Mouse (Mus musculus): ENCODE results near the gene Rbm4. TPM values are rescaled to one million over a fixed set of nuclear protein-coding genes. Genes with fewer than 3 reads are reported as not detected.

Gene Rbm4
- polyA plus RNA-seq, 1 experiment = 146 TPM

DNA sequence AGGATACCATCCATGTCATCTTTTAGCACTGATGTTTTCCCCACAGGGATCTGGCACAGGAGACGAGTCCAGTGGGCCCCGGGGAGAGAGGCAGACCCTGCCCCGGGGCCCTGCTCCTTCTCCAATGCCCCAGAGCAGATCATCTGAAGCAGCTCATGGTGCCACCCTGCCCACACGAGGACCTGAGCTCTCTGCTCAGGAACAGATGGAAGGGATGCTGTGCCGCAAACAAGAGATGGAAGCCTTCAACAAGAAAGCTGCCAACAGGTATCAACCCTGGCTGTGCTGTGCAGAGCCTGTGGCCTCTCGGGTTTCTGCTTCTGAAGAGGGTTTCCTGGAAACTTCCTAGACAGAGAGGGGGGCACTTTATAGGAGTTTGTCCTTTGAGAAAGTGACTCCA lies 43.7 kb downstream of the Rbm4 start:
- TF ChIP-seq CTCF (IDR thresholded peaks at IDR 0.05; ENCODE audit: borderline replicate concordance, extremely low read depth, insufficient read depth, insufficient read length) = no peak
- DNase-seq (ENCODE audit: low read depth) = no peak

DNA sequence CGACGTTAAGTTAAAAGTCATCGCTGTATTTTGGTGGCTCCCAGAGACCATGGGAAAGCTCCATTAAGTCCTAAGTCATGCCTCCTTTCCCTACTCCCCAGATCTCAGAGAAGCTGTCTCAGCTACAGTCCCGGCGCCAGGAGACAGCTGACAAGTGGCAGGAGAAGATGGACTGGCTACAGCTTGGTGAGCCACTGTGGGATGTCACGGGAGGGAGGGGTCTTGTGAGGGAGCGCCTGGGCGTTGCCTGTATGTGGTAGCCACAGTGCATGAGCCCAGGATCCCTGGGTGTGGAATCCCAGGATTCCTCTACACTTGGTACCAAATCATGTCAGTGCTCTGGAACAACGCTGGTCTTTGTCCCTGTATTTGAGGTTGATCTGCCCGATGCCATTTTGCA lies 45.2 kb downstream of the Rbm4 start:
- TF ChIP-seq POLR2A (IDR thresholded peaks at IDR 0.05; ENCODE audit: borderline replicate concordance, extremely low read depth, insufficient read depth, insufficient read length, poor library complexity, severe bottlenecking) (no peak), CTCF (IDR thresholded peaks at IDR 0.05; ENCODE audit: borderline replicate concordance, extremely low read depth, insufficient read depth, insufficient read length) (no peak)

DNA sequence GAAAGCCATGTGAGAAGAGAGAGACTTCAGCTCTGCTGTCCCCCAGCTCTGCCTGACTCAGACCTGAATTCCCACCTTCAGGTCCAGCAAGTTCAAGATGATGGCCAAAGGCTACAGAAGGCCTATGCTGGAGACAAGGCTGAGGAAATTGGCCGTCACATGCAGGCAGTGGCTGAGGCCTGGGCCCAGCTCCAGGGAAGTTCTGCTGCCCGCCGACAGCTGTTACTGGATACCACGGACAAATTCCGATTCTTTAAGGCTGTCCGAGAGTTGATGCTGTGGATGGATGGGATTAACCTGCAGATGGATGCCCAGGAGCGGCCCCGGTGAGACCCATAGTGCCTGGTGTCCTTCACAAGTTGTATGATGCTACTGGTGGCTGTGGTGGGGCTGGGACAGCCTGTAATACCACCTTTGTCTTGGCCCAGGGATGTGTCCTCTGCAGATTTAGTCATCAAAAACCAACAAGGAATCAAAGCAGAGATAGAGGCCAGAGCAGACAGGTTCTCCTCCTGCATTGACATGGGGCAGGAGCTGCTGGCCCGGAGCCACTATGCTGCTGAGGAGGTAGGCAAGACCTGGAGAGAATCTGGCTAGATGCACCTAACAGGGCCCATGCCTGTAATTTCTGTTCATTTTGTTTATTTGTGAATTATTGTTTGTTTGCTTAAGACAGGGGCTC lies 45.9 kb downstream of the Rbm4 start:
- no peak for DNase-seq (ENCODE audit: low read depth)
- TF ChIP-seq CTCF (IDR thresholded peaks at IDR 0.05; ENCODE audit: borderline replicate concordance, extremely low read depth, insufficient read depth, insufficient read length) = no peak
- TF ChIP-seq POLR2A (IDR thresholded peaks at IDR 0.05; ENCODE audit: borderline replicate concordance, extremely low read depth, insufficient read depth, insufficient read length, poor library complexity, severe bottlenecking) = no peak

More for the DNA sequence above, 45.2 kb downstream of the Rbm4 start:
- no peak for DNase-seq (ENCODE audit: low read depth)

DNA sequence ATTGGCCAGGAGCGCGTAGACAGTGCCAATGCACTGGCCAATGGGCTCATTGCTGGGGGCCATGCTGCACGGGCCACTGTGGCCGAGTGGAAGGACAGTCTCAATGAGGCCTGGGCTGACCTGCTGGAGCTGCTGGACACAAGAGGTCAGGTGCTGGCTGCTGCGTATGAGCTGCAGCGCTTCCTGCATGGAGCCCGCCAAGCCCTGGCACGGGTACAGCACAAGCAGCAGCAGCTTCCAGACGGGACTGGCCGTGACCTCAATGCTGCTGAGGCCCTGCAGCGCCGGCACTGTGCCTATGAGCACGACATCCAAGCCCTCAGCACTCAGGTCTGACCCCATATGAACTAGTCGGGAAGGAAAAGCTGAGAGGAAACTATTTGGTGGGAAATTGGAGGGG lies 47.1 kb downstream of the Rbm4 start:
- DNase-seq (ENCODE audit: low read depth) = no peak
- no peak for TF ChIP-seq CTCF (IDR thresholded peaks at IDR 0.05; ENCODE audit: borderline replicate concordance, extremely low read depth, insufficient read depth, insufficient read length)
- no peak for TF ChIP-seq POLR2A (IDR thresholded peaks at IDR 0.05; ENCODE audit: borderline replicate concordance, extremely low read depth, insufficient read depth, insufficient read length, poor library complexity, severe bottlenecking)

DNA sequence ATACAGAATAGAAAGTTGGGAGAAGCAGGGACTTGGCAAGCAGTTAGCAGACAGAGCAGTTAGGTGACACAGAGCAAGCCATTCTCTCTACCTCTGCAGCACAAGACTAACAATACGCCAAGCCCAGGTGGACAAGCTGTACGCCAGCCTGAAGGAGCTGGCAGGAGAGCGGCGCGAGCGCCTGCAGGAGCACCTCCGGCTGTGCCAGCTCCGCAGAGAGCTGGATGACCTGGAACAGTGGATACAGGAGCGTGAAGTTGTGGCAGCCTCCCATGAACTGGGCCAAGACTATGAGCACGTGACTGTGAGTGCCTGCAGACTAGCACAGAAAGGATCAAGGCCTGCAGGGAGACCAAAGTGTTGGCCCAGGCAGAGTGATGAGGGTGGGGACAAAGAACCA lies 48.0 kb downstream of the Rbm4 start:
- TF ChIP-seq POLR2A (IDR thresholded peaks at IDR 0.05; ENCODE audit: borderline replicate concordance, extremely low read depth, insufficient read depth, insufficient read length, poor library complexity, severe bottlenecking) (no peak), CTCF (IDR thresholded peaks at IDR 0.05; ENCODE audit: borderline replicate concordance, extremely low read depth, insufficient read depth, insufficient read length) (no peak)
- no peak for DNase-seq (ENCODE audit: low read depth)

DNA sequence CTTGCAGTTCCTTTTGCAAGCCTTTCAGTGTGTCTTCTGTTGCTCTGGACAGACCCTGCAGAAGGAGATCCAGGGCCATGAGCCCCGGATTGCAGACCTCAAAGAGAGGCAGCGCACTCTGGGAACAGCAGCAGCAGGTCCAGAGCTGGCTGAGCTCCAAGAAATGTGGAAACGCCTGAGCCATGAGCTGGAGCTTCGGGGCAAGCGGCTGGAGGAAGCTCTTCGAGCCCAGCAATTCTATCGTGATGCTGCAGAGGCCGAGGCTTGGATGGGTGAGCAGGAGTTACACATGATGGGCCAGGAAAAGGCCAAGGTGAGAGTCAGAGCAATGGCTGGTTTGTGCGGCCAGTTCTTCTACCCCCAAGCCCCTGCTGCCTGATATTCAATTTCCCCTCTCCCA lies 48.6 kb downstream of the Rbm4 start:
- TF ChIP-seq CTCF (IDR thresholded peaks at IDR 0.05; ENCODE audit: borderline replicate concordance, extremely low read depth, insufficient read depth, insufficient read length) (no peak), POLR2A (IDR thresholded peaks at IDR 0.05; ENCODE audit: borderline replicate concordance, extremely low read depth, insufficient read depth, insufficient read length, poor library complexity, severe bottlenecking) (no peak)
- DNase-seq (ENCODE audit: low read depth) = peak; percentile 40

DNA sequence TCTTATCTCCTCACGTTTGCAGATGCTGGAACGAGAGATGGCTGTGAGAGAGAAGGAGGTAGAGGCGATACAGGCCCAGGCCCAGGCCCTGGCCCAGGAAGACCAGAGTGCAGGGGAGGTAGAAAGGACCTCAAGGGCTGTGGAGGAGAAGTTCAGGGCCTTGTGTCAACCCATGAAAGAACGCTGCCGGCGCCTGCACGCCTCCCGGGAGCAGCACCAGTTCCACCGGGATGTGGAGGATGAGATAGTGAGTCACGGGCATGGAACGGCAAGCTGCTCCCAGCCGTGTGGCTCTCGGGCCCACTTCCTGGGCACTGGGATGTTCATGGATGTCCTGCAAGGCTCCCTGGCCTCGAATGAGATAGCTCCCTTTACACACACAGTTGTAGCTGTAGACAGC lies 49.7 kb downstream of the Rbm4 start:
- DNase-seq (ENCODE audit: low read depth) = no peak
- TF ChIP-seq CTCF (IDR thresholded peaks at IDR 0.05; ENCODE audit: borderline replicate concordance, extremely low read depth, insufficient read depth, insufficient read length) = no peak
- no peak for TF ChIP-seq POLR2A (IDR thresholded peaks at IDR 0.05; ENCODE audit: borderline replicate concordance, extremely low read depth, insufficient read depth, insufficient read length, poor library complexity, severe bottlenecking)

DNA sequence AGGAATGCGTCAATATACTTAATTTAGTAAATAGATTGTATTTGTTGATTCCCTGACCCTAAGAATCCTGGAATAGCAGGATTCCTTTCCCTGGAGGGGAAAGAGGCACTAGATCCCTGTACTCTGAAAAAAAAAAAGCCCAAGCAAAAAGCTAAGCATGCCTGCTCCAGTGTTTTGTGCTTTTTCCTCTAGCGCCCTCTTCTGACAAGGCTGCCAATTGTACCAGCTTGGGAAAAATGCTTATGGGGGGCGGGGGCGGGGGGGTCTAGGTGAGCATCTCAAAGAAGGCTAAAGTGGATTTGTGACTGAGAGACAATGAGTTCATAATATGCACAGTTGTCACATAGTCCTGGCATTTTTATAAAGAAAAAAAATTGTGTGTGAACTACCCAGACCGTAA lies 50.2 kb downstream of the Rbm4 start:
- TF ChIP-seq CTCF (IDR thresholded peaks at IDR 0.05; ENCODE audit: borderline replicate concordance, extremely low read depth, insufficient read depth, insufficient read length) = peak; percentile 63; the same call in 1 of the 2 replicates
- no peak for TF ChIP-seq POLR2A (IDR thresholded peaks at IDR 0.05; ENCODE audit: borderline replicate concordance, extremely low read depth, insufficient read depth, insufficient read length, poor library complexity, severe bottlenecking)
- peak; percentile 60 for DNase-seq (ENCODE audit: low read depth)

DNA sequence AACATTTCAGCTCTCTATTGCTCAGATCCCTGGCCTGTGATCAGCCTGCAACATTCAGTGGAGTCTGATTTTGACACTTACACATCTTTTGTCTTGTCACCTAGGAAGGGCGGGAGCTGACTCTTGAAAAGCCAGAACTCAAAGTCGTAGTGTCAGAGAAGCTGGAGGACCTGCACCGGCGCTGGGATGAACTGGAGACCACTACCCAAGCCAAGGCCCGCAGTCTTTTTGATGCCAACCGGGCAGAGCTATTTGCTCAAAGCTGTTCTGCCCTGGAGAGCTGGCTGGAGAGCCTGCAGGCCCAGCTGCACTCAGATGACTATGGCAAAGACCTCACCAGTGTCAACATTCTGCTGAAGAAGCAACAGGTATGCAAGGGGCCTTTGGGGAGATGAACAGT lies 51.5 kb downstream of the Rbm4 start:
- no peak for TF ChIP-seq POLR2A (IDR thresholded peaks at IDR 0.05; ENCODE audit: borderline replicate concordance, extremely low read depth, insufficient read depth, insufficient read length, poor library complexity, severe bottlenecking)
- no peak for TF ChIP-seq CTCF (IDR thresholded peaks at IDR 0.05; ENCODE audit: borderline replicate concordance, extremely low read depth, insufficient read depth, insufficient read length)
- no peak for DNase-seq (ENCODE audit: low read depth)

DNA sequence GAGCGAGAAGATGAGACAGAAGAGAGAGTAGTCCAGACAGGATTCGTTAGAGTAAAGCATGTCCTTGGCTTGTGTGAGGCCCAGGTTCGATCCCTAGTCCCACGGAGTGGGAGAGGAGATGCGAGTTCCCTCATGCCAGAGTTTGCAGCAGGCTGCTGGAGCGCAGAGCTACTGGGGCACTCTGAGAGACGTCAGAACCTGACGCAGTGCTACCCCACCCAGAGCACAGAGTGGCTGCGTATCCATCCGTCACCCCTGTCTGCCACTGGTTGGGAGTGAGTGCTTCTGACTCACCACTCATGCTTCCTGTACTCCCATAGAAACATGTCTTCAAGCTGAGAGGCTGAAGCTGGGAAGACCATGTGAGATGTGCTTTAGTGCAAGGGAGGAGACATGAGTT lies 52.2 kb downstream of the Rbm4 start:
- DNase-seq (ENCODE audit: low read depth) = no peak
- TF ChIP-seq POLR2A (IDR thresholded peaks at IDR 0.05; ENCODE audit: borderline replicate concordance, extremely low read depth, insufficient read depth, insufficient read length, poor library complexity, severe bottlenecking) (no peak), CTCF (IDR thresholded peaks at IDR 0.05; ENCODE audit: borderline replicate concordance, extremely low read depth, insufficient read depth, insufficient read length) (no peak)

DNA sequence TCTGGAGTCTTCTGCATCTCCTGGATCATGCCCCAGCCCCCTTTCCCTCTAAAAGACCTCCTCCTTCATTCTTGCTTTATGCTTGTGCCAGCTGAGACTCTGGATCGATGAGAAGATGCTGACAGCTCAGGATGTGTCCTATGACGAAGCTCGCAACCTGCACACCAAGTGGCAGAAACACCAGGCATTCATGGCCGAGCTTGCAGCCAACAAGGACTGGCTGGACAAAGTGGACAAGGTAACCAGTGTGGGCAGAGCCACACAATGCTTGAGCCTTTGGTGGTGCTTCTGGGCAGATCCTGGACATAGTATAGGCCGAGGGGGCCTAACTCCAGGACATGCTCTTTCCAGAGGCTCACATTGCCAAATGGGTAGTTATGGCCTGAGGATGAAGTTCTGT lies 53.9 kb downstream of the Rbm4 start:
- DNase-seq (ENCODE audit: low read depth) = no peak
- TF ChIP-seq CTCF (IDR thresholded peaks at IDR 0.05; ENCODE audit: borderline replicate concordance, extremely low read depth, insufficient read depth, insufficient read length) (no peak), POLR2A (IDR thresholded peaks at IDR 0.05; ENCODE audit: borderline replicate concordance, extremely low read depth, insufficient read depth, insufficient read length, poor library complexity, severe bottlenecking) (no peak)

DNA sequence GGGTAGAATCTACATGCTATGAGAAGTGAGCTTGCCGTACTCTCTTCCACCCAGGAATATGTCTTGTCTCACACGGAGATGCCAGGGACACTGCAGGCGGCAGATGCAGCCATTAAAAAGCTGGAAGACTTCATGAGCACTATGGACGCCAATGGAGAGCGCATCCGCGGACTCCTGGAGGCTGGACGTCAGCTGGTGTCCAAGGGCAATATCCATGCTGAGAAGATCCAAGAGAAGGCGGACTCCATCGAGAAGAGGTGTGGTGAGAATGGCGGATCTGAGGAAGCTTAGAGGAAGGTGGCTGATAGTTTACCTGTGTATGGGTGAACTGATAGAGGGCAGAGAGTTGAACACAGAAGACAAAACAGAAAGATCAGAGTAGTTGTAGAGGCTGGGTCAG lies 54.6 kb downstream of the Rbm4 start:
- no peak for TF ChIP-seq CTCF (IDR thresholded peaks at IDR 0.05; ENCODE audit: borderline replicate concordance, extremely low read depth, insufficient read depth, insufficient read length)
- no peak for TF ChIP-seq POLR2A (IDR thresholded peaks at IDR 0.05; ENCODE audit: borderline replicate concordance, extremely low read depth, insufficient read depth, insufficient read length, poor library complexity, severe bottlenecking)
- no peak for DNase-seq (ENCODE audit: low read depth)

Data from brain, embryonic 14.5 days (tissue).